Mouse (Mus musculus) layer of hippocampus, adult 18-20 months (tissue): ENCODE measurements at regions not wholly inside any gene's neighbourhood (a gene's known extent, or its start where the extent isn't known, plus 50 kb on each side); places are given as distances from the start of the nearest gene placed in this dataset.

Source experiments
- DNase-seq, 2 experiments: peaks; one replicate each; pipeline ENCODE4 v3.0.0; 2022; ENCODE audit warnings: low spot score in 2 of 2

DNA sequence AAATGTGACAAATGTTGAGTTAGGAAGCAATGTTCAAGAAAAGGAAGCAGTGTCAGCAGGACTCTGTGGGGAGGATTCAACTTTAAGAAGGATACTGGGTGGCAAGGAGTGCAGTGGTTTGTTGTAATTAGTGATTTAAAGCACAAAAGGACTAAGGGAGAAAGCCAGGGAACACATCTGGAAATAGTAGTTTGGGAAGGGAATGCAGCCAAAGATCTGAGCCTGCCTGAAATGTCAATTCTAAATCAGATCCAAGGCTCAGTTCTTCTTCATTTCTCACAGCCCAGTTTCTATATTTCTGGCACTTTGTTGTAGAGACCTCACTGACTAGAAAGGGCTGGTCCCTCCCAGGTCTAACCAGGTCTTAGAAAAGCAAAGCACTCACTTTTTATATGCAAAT is 50.6 kb upstream of the Trhde start:
- DNase-seq = no peak
